Mouse (Mus musculus) kidney, postnatal 10 days (tissue): ENCODE results near the gene Mxra7.
"Not testable (repeated sequence)": the region's sequence is repeated elsewhere in the genome, so short reads cannot be mapped to it uniquely, and the experiment has no call there.

Experiments used
- DNase-seq: peaks from one replicate; pipeline ENCODE4 v3.0.0; 2021; ENCODE audit warnings: mixed read lengths

The Mxra7 gene

DNA sequence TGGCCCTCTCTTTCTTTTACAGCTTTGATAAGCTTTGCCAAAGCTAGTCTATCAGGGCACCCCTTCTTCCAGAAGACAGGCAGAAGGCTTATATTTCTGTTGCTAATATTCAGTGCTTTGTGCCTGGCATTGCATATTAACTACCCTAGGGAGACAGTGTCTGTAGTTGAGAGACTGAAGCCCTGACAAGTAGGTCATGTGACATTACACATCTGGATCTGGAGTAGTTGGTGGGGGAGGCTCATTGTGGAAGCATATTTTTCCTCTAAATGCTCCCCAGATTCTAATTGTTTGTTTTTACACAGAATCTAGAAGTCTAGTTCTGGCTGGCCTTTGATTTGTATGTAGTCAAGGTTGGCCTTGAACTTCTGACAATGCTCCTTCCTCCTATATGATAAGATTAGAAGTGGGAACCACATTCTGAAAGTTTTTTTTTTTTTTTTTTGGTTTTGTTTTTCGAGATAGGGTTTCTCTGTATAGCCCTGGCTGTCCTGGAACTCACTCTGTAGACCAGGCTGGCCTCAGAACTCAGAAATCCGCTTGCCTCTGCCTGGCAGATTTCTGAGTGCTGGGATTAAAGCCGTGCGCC, 18.8 kb upstream of the Mxra7 start:
- DNase-seq: no peak

DNA sequence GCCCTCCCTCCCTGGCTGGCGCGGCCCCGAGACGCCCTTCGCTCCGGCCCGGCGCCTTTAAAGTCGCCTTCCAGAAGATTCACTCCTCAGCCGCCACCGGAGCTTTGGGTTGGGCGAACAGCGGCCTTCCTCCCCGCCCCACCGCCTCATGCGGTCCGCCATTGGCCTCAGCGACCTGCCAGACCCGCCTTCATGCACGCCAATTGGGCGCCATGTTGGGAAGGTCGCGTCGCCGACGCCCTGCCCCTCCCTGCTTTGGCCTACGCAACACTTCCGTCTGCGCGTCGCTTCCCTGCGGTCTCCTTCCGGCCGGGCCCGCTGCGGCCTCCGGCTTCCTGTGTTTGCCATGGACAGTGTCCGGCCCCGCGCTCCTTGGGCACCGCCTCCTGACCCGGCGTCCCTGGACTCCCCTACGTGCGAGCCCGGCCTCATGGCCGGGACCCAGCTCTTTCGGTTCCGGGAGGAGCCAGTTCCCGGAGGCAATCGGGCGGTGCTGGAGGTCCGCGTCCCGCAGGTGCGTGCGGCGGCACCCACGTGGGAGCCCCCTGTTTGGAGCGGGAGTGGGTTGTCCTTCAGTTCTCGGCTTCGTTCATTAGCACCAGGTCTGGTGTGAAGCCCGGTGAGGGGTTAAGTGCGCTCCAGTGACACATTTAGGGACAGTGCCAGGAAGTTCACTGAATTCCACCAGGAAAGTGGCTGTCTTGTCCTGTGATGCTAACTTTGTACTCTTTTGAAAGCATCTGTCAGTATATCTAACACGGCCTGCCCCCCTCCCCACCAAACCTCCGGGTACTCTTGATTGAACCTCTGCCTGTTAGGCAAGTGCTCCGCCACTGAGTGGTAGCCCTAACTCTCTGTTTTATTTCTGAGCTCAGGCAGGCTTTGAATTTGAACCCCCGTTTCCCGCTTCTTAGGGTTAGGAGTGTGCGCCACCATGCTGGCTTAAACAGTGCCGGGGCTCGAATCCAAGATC, 15.7 kb upstream of the Mxra7 start, which contains the start of the genes Mettl23 and Jmjd6:
Mettl23 (plus strand) TSS at position 18 of the 973 bp plus-strand sequence.
Jmjd6 (minus strand) TSS at position 189 of the 973 bp plus-strand sequence.
- DNase-seq: peak; percentile 98

DNA sequence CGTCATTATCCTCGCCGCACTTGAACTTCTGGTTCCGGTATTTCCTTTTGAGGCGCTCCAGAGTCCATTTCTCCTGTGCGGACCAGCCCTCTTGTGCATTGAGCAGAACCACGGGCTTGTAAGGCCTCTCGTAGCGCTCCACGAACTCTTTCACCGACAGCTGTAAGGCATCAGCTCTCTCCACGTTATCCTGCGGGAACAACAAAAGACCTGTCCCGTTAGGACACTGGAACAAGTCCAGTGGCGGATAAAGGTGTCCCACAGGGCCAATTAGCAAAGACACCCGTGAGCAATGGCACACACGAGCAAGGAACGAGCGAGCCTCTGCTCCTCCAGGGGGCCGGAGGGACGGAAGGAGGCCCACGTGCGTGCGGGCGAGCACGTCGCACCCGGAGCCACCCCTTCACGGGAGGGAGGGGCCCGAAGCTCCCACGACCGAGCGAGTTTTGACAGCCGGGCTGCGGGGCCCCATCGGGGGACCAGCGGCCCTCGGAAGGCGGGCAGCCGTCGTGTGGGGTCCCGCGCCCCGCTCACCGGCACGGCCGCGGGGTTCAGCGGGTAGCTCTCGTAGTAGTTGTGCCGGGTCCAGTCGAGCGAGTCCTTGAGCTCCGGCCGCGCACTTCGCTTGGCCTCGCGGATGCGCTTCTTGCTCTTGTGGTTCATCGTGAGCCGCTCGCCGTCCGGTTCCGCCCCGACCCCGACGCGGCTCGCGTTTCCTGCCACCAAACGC, 14.8 kb upstream of the Mxra7 start:
- peak; percentile 79 for DNase-seq

DNA sequence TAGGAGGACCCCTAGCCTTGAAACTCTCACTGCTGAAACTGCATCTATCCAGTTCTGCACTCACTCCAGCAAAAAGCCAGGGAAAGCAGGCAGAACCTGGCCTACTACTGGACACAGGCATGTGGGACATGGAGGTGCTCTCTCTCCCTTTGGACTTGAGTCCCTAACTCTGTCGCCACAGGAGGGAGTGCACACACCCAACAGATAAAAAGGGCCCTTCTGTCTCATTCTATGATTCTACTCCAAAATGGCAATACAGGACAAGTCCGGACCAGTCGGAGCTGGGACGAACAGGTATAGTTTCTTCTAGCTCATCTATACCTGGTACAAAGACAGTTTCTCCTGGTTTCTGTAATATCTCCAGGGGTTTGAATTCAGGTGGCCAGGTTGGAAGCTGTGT, 12.9 kb upstream of the Mxra7 start:
- DNase-seq: no peak

DNA sequence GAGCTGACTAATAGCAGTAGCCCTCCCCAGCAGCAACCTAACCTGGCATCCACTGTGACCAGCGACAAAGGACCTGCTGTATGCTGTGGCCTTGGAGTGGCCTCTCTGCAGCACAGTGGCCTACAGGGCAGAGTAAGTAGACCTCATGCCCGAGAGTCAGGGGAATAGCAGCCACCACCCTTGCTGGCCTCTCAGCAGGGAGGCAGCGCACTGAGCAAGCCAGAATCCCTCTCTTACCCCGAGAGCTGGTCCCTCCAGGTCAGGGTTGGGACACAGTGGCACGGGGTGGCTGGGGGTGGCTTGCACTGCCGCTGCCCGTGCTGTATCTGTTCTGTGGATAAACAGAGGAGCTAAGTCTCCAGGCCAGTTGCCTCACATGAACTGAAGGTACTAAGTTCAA, 11.8 kb upstream of the Mxra7 start:
- DNase-seq: peak; percentile 14

DNA sequence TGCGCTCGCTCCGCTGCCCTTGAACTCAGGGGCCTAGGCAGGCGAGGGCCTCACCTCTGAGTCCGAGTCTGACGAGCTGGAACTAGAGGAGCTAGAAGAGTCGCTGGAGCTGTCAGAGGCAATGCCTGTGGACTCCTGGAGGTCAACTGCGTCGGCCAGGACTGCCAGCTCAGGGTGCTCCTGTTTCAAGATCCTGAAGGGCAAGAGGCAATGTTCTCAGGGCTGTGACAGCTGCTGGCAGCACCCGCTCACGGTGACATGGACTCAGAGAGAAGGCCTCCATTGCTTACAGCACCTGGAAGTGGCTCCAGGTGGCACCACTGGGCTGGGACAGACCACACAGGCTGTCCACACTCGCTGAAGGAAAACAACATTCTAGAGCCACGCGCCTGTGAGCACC, 11.1 kb upstream of the Mxra7 start:
- peak; percentile 19 for DNase-seq

DNA sequence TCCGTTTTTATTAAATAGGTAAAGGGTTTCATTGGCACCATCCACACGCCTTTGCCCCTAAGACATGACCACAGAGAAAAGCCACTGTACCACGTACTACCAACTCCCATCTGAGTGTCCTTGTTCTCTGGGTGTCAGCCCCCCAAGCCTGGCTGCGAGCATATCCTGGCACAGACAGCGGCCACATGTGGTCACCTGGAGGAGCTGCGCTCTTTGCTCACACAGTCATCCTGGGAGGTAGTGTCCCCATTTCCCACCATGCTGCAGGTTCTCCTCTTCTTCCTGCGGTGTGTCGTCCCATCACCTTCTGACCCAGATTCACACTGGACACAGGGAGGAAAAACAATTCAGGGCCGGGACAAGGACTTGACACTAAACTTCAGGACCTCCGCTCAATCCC, 9.6 kb upstream of the Mxra7 start:
- no peak for DNase-seq

DNA sequence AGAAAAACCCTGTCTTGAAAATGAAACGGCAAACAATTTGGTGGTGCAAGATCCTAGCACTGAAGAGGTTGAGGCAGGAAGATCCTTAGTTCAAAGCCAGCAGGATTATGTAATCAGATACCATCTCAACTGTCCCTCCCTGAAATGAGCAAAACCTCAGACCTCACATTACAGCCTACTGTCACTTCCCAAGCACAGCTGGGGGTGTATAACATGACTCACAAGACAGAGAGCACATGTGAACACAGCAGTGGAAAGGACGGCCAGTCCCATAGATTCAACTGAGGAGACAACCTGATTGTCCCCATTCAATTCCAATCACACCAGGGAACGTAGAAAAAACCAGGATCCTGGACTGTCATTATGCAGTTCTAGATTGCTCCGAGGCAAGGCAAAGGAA, 8.4 kb upstream of the Mxra7 start:
- no peak for DNase-seq

DNA sequence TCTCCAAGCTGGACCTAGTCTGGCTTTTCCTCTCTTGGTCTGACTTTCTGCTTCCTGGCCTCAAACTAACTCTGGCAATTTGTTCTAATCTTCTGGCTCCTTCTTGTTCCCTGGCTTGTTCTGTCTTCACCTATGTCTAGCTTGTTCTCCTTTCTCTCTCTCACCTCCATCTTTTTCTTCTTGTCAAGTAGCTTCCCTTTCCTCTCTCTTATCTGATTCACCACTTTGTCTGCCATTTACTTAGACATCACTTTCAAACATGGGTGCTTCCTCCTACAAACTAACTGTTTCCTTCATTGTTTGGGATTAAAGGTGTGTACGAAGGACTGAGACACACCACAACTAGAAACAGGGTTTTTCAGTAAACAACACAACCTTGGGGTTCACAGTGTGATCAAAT, 7.1 kb upstream of the Mxra7 start:
- DNase-seq: no peak

DNA sequence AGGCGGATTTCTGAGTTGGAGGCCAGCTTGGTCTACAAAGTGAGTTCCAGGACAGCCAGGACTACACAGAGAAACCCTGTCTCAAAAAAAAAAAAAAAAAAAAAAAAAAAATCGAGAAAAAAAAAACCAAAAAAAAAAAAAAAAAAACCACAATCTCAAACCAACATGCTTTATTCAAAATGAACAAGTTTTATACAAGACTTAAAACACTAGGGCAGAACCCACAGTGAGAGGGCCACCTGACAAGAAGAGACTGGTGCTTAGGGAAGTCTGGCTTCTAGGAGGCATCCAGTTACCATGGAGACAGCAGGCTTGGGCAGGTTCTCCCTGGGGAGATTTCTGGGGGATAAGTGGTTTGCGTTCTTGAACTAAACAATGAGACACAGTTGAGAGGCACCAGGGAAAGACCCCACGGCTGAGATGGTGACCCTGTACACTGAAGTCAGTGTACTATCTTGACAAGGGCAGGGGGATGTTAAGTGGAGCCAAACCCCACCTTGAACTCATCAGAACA, 4.4 kb upstream of the Mxra7 start:
- DNase-seq: no peak

DNA sequence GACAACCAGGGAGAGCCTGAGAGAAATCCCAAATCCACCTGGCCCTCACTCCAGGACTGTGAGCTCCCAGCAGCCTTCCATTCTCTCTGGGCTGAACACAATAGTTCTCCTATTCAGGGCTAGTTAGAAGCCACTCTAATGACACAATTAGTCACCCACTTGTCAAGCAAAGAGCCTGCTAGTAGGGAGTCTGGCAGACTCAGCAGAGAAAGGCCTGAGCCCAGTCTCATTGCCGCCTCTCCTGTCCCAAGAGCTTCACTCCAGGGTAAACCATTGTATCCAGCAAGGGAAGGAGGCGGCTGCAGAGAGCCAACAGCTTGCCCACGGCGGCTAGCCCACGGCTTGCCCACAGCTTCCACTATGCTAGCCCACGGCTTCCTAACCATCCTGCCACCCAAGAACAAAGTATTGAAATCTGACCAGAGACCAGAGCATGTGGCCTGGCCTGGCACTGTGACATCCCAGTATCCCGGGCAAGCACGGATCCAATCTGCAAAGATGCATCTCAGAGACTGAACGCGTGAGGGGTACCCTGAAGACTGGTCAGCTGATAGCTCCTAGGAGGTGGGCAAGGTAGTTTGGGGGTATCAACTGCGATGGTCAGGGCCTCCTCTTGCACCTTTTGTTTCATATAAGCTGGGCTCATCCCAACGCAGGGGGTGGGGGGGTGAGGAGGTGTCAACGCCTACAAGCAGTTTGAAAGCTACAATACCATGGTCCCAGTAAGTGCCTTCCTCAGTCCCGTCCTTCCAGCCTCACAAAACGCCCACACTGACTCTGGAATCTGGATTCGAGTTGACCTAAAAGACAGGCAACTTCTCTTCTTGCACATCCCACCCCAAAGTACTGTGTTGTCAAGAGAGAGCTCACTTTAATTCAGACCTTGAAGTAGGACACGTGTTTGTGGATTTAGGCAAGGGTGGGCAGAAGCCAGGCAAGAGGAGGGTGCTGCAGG, 1.0 kb downstream of the Mxra7 start:
- no peak for DNase-seq

DNA sequence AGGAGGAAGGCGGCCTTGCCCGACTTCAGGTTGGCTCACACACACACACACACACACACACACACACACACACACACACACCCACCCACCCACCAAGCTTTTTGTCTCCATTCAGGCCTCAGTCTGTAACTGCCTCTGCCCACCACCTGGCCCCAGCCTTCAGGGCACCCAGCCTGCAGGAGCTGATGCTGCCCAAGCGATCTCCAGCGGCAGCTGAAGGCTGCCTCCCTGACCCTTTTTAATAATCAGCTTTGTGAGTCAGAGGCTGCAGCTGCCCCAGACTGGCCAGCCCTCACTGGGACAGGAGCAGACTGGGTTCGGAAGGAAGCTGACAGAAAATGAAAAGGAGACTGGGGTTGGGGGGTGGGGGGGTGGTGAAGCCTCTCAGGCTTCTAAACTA, 2.6 kb downstream of the Mxra7 start:
- DNase-seq: peak; percentile 40

DNA sequence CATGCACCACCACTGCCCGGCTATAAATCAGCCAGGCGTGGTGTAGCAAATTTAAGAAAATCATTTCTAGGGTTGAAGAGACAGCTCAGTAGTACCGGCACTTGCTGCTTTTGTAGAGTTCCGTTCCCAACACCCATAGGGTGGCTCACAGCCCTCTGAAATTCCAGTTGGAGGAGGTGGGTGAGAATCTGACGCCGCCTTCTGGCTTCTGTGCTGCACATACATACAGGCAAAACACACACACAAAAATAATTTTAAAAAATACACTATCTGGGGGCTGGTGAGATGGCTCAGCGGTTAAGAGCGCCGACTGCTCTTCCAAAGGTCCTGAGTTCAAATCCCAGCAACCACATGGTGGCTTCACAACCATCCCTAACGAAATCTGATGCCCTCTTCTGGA, 4.0 kb downstream of the Mxra7 start:
- not testable (repeated sequence) for DNase-seq

DNA sequence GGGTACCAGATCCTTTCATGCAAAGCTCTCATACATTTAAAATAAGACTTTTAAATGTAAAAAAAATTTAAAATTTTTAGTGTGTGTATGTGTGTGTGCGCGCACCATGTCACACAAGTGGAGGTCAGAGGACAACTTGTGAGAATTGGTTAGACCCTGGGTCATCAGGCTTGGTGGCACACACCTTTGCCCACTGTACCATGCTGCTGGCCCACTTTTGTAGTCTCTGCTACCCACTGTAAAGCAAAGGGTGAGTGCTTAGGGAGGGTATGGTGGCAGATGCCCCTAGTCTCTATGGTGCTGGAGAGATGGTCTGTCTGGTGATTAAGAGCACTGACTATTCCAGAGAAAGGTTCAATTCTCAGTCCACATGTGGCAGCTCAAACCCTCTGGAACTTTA, 4.6 kb downstream of the Mxra7 start:
- no peak for DNase-seq

DNA sequence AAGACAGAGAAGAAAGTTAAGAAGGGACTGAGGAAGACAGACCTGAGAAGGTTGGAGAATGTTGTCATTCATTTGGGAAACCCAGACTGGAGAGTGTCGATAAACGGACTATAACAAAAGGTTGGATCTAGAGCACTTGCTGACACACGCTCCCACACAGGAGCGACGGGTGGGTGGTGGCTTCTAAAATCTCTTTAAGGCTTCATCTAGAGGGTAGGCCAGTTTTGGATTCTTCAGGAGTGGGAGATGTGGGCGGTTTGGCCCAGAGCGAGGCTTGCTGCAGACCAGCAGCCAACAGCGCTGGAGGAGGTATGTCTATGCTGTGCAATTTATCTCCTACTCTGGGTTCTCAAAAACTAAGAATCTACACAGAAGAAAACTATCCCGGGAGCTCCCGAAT, 5.2 kb downstream of the Mxra7 start:
- DNase-seq: no peak

DNA sequence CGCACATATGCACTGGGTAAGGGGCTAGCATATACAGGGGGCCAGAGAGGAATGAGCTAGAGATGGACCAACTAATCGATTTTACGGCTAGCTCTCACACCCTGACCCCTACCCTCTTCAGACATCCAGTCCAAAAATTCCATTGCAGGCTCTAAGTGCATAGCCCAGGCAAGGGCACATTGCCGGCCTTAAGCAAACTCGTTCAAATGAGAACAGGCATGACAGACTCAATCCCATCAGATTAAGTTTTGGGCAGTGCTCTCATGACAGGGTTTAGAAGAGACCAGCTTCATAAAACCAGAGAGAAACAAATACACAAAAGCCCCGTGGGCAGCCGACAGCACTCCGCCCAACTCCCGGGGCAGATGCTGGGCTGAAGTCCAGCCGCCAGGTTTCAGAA, 5.6 kb downstream of the Mxra7 start:
- DNase-seq: no peak

DNA sequence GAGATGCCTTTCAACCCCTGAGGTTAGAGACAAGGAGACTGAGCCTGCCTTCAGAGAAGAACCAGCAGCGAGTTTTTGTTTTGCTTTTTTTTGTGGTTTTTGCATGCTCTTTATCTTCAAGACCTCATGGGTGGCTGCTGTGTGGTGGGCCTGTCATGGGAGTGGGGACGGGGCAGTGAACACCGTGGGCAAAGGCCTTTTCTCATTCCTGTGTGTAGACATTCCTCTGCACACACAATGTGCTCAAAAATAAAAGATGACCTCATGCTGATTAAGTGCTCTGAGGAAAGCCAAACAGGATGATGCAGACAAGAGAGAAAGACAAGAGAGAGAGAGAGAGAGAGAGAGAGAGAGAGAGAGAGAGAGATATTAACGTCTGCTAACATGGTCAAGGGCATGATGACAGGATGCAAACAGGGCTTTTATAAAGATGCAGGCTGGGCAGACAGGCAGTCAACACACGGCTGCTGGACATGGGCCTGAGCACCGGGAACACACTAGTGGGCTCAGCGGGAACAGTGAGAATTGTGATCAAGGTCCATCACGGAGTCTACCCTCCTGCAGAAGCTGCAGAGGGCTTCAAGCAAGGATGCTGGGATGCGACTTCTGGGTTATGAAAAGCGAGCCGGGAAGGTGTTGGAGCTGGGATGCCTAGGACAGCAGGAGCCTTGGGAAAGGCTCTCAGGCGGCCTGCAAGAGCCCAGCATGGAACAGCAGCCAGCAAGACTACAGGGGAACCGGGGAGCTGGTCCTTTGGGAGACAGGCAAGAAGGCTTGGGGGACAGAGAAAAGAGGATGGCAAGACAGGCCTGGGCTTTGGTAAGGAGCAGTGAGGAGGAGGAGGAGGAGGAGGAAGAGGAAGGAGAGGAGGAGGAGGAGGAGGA, 6.5 kb downstream of the Mxra7 start:
- no peak for DNase-seq

DNA sequence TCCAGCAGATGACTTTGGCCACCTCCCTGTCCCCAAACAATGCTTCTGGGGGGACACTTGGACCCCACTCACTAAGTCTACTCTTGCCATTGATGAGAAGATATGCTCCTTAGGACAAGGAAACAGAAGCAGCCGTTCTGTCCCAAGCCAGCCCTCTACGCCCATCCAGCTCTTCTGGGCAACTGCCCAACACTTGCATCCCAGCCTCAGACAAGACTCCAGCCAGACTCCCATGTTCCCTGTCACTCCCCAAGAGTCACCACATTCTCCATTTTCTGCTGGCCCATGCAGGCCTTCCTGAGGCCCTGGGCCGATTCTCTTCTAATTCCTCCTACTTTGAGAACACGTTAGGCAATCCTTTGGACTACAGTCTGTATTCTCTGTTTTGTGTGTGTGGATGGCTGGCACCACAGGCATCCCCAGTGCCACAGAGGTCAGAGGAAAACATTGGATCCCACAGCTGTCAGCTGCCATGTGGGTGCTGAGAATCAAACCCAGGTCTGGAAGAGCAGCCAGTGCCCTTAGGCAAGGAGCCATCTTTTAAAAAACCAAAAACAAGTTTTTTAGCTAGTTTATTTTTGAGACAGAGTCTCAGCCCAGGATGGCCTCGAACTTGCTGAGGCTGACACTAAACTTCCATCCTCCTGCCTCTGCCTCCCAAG, 7.8 kb downstream of the Mxra7 start:
- DNase-seq: peak; percentile 38

DNA sequence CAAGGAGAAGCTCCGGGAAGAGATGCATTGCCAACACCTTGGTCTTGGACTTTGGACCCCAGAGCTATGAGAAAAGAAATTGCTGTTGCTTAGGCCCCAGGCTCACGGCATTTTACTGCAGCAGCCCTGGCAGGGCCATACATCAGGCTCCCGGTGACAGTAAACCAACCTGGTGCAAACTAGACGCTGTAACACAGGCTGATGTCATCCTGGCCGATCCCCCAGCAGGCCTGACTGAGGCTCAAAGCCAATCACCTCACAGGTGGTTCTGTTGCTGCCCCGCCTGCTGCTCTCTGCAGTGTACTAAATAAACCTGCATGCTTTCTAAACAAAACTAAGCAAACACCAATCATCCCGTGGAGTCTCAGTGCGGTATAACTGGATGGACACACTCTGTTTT, 9.1 kb downstream of the Mxra7 start:
- DNase-seq: peak; percentile 40

DNA sequence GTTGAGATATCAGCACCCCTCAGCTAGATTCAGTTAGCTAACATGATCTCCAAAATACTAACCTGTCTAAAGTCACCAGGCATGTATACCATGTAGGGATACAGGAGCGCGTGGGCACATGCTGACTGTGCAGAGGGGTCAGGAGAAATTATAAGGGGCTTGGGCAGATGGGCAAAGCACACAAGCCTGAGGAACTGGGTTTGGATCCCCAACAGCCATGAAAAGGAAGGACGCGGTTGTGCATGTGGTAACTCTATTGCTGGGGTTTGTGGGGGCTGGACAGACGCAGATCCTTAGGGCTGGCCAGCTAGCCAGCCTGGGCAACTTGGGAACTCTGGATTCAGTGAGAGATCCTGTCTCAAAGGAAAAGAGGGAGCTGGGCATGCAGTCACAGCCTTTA, 10.3 kb downstream of the Mxra7 start:
- no peak for DNase-seq

DNA sequence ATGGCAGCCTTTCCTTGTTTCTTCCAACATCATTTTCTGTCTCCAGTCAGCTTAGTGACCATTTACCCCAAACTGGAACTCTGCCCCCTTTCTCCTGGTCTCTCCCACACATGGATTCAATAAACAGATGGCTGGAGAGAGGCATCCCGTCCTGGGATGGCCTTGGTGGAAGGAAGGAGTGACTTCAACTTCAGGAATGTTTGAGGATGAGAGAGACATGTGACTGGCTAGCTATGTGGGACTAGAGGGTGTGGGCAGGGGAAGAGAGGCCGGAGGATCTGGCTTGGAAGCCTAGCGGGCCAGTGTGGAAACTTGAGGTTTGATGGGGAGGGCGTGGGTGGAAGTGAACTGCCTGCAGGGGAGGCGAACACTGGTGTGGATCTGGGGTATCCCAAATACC, 11.1 kb downstream of the Mxra7 start:
- peak; percentile 54 for DNase-seq
